Mouse (Mus musculus) stomach, embryonic 14.5 days (tissue): ENCODE results near the gene Fnbp1. TPM values are rescaled to one million over a fixed set of nuclear protein-coding genes. Genes with fewer than 3 reads are reported as not detected.

Experiments
- ATAC-seq: fragments of 200-750 bp; cut with Nextera tagmentation; 2 replicates; pipeline ENCODE4 v1.8.0; 2017; ENCODE audit warnings: low read depth, moderate TSS enrichment; ENCODE audit not compliant: insufficient number of reproducible peaks, insufficient read depth, low FRiP score
- H3K27ac ChIP-seq: fragments of 300-500 bp; sonication (generic); 2 replicates; pipeline ENCODE4 v1.5.1; 2014; ENCODE audit warnings: mild to moderate bottlenecking, low read length, moderate library complexity, mixed read lengths
- H3K27me3 ChIP-seq: fragments of 300-500 bp; sonication (generic); 2 replicates; pipeline ENCODE4 v1.6.1; 2014; ENCODE audit warnings: low read length, control low read depth, mixed read lengths; ENCODE audit not compliant: control insufficient read depth, insufficient read depth
- H3K36me3 ChIP-seq: fragments of 300-500 bp; sonication (generic); 2 replicates; pipeline ENCODE4 v1.6.1; 2014; ENCODE audit warnings: mild to moderate bottlenecking, control low read depth, low read length, moderate library complexity, mixed read lengths; ENCODE audit not compliant: control insufficient read depth, insufficient read depth
- H3K4me1 ChIP-seq: fragments of 300-500 bp; sonication (generic); 2 replicates; pipeline ENCODE4 v1.6.1; 2014; ENCODE audit warnings: low read length, control low read depth, mixed read lengths; ENCODE audit not compliant: control insufficient read depth, insufficient read depth
- H3K4me2 ChIP-seq: fragments of 300-500 bp; sonication (generic); replicated peaks from 2 replicates; pipeline ENCODE4 v1.6.1; 2014; ENCODE audit warnings: low read depth, low read length, control low read depth
- H3K4me3 ChIP-seq: fragments of 300-500 bp; sonication (generic); 2 replicates; pipeline ENCODE4 v1.5.1; 2014; ENCODE audit warnings: low read depth, low read length, control low read depth
- H3K9ac ChIP-seq: fragments of 300-500 bp; sonication (generic); replicated peaks from 2 replicates; pipeline ENCODE4 v1.6.1; 2014; ENCODE audit warnings: low read depth, mild to moderate bottlenecking, control low read depth, low read length, moderate library complexity, mixed read lengths
- H3K9me3 ChIP-seq: fragments of 300-500 bp; sonication (generic); 2 replicates; pipeline ENCODE4 v1.6.1; 2016; ENCODE audit warnings: low read depth, low read length, control low read depth; ENCODE audit not compliant: control insufficient read depth
- WGBS: fragments of 180-500 bp; shearing (Covaris S2); extraction: QIAGEN DNeasy Blood & Tissue Kit; methylation state at CpG from one replicate; pipeline ENCODE4 v1.1.7; 2014; 5-methylcytosine and 5-hydroxymethylcytosine counted together
- polyA plus RNA-seq: library from polyadenylated mRNA; unstranded; fragments of >200 nt; fragmentation: Nextera tagmentation; extraction: Ambion mirVana; gene quantifications from 2 replicates; pipeline ENCODE4 v1.2.1, GENCODE M21; 2014

The Fnbp1 gene
- polyA plus RNA-seq, 1 experiment from 2014 or later: 39.2 TPM

- Histone ChIP-seq H3K27me3 (no peaks in the 10 kb centered on the region), H3K27ac (no peak overlapping the region), H3K36me3 (peaks cover 17% of the 10 kb centered on the region), H3K4me2 (no peak overlapping the region), H3K4me3 (no peak overlapping the region), H3K9me3 (no peaks in the 10 kb centered on the region; the same call in 1 of the 2 replicates), H3K4me1 (peaks cover 17% of the 10 kb centered on the region), H3K9ac (no peak overlapping the region)
- ATAC-seq: no peak
These were observed 55.3 kb downstream of the Fnbp1 start for GRCm38 (mm10) chr2:31086543-31086942.

- no peak for ATAC-seq
- Histone ChIP-seq H3K27me3 (no peaks in the 10 kb centered on the region), H3K4me2 (no peak overlapping the region), H3K4me3 (no peak overlapping the region), H3K9me3 (no peaks in the 10 kb centered on the region; the same call in 1 of the 2 replicates), H3K9ac (no peak overlapping the region), H3K4me1 (peaks cover 17% of the 10 kb centered on the region), H3K27ac (no peak overlapping the region), H3K36me3 (peaks cover 17% of the 10 kb centered on the region)
- 94% methylated on average over 9 of the region's 9 CpGs for WGBS
These were observed 57.5 kb downstream of the Fnbp1 start for GRCm38 (mm10) chr2:31084169-31084850.

GRCm38 (mm10) chr2:31083372-31083771, 58.4 kb downstream of the Fnbp1 start:
- H3K27me3 ChIP-seq: no peaks in the 10 kb centered on the region

GRCm38 (mm10) chr2:31082639-31083038, 59.2 kb downstream of the Fnbp1 start:
- Histone ChIP-seq H3K9me3 (no peaks in the 10 kb centered on the region; the same call in 1 of the 2 replicates), H3K4me1 (peaks cover 5% of the 10 kb centered on the region; the same call in 1 of the 2 replicates), H3K4me3 (no peak overlapping the region), H3K36me3 (peaks cover 21% of the 10 kb centered on the region), H3K27ac (no peak overlapping the region), H3K4me2 (no peak overlapping the region), H3K9ac (no peak overlapping the region), H3K27me3 (no peaks in the 10 kb centered on the region)
- ATAC-seq: no peak
- 87% methylated on average over 17 of the region's 17 CpGs for WGBS

More at GRCm38 (mm10) chr2:31083372-31083771, 58.4 kb downstream of the Fnbp1 start:
- no peak overlapping the region for H3K9ac ChIP-seq
- no peak overlapping the region for H3K4me3 ChIP-seq
- 95% methylated on average over 8 of the region's 8 CpGs for WGBS
- H3K9me3 ChIP-seq: no peaks in the 10 kb centered on the region; the same call in 1 of the 2 replicates
- H3K36me3 ChIP-seq: peaks cover 17% of the 10 kb centered on the region
- no peak for ATAC-seq
- no peak overlapping the region for H3K4me2 ChIP-seq
- peaks cover 9% of the 10 kb centered on the region for H3K4me1 ChIP-seq
- no peak overlapping the region for H3K27ac ChIP-seq

- no peaks in the 10 kb centered on the region for H3K27me3 ChIP-seq
These were observed 60.5 kb downstream of the Fnbp1 start for GRCm38 (mm10) chr2:31081349-31081748.

GRCm38 (mm10) chr2:31079117-31079516, 62.7 kb downstream of the Fnbp1 start:
- Histone ChIP-seq H3K4me1 (no peaks in the 10 kb centered on the region), H3K9ac (no peak overlapping the region), H3K9me3 (no peaks in the 10 kb centered on the region; the same call in 1 of the 2 replicates), H3K27me3 (no peaks in the 10 kb centered on the region), H3K36me3 (peaks cover 15% of the 10 kb centered on the region), H3K4me2 (no peak overlapping the region), H3K4me3 (no peak overlapping the region), H3K27ac (no peak overlapping the region)
- WGBS: 85% methylated on average over 6 of the region's 6 CpGs
- no peak for ATAC-seq

More at GRCm38 (mm10) chr2:31081349-31081748, 60.5 kb downstream of the Fnbp1 start:
- Histone ChIP-seq H3K4me2 (no peak overlapping the region), H3K9ac (no peak overlapping the region), H3K36me3 (peaks cover 21% of the 10 kb centered on the region), H3K27ac (no peak overlapping the region), H3K4me1 (no peaks in the 10 kb centered on the region), H3K4me3 (no peak overlapping the region), H3K9me3 (no peaks in the 10 kb centered on the region; the same call in 1 of the 2 replicates)
- ATAC-seq: no peak
- 45% methylated on average over 4 of the region's 4 CpGs for WGBS

- no peak overlapping the region for H3K4me2 ChIP-seq
- no peaks in the 10 kb centered on the region for H3K27me3 ChIP-seq
- H3K36me3 ChIP-seq: peaks cover 8% of the 10 kb centered on the region; the same call in 1 of the 2 replicates
- no peaks in the 10 kb centered on the region for H3K4me1 ChIP-seq
- 88% methylated on average over 5 of the region's 5 CpGs for WGBS
- H3K9ac ChIP-seq: no peak overlapping the region
- no peak overlapping the region for H3K27ac ChIP-seq
- H3K4me3 ChIP-seq: no peak overlapping the region
- H3K9me3 ChIP-seq: no peaks in the 10 kb centered on the region
- ATAC-seq: no peak
These were observed 64.2 kb downstream of the Fnbp1 start for GRCm38 (mm10) chr2:31077574-31077973.

GRCm38 (mm10) chr2:31076351-31077140, 65.3 kb downstream of the Fnbp1 start:
- Histone ChIP-seq H3K36me3 (peaks cover 8% of the 10 kb centered on the region), H3K9me3 (no peaks in the 10 kb centered on the region), H3K4me2 (no peak overlapping the region), H3K27me3 (no peaks in the 10 kb centered on the region), H3K4me3 (no peak overlapping the region), H3K27ac (no peak overlapping the region), H3K4me1 (no peaks in the 10 kb centered on the region), H3K9ac (no peak overlapping the region)
- 93% methylated on average over 16 of the region's 16 CpGs for WGBS
- ATAC-seq: no peak
